Mouse (Mus musculus): ENCODE results near the gene Usp8.

Gene Usp8

DNA sequence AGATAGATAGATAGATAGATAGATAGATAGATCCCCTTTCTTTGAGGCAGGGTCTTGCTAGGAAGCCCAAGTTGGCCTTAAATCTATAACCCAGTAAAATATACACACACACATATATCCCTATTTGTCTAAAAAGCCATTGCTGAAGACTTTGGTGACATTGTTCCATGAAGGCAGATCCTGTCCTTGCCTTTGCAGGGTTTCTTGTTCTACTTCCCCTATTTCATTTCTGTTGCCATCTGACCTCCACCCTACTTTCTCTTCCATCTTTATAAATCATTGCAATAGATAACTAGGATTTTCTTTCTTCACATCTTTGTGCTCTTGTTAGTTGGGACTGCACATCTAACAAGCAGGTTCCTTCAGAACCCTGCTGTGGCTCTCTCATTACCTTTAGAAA is 5.8 kb downstream of the Usp8 start:
- H3K27me3 ChIP-seq (ENCODE audit: insufficient read depth, low read length), result no peaks in the 10 kb centered on the region
- peaks cover 23% of the 10 kb centered on the region for H3K36me3 ChIP-seq (ENCODE audit: insufficient read depth, low read length)
- no peak overlapping the region for H3K4me3 ChIP-seq (replicated peaks; ENCODE audit: low read length)
- TF ChIP-seq CTCF (conservative IDR thresholded peaks at IDR 0.05; ENCODE audit: low read length) (no peak), POU5F1 (IDR thresholded peaks at IDR 0.05; ENCODE audit: borderline replicate concordance, low read length) (no peak), NANOG (IDR thresholded peaks at IDR 0.05; ENCODE audit: borderline replicate concordance, low read length) (no peak)
- peaks cover 22% of the 10 kb centered on the region for H3K4me1 ChIP-seq (replicated peaks; ENCODE audit: low read depth, low read length)
- H3K9me3 ChIP-seq (ENCODE audit: low read length), result no peaks in the 10 kb centered on the region

DNA sequence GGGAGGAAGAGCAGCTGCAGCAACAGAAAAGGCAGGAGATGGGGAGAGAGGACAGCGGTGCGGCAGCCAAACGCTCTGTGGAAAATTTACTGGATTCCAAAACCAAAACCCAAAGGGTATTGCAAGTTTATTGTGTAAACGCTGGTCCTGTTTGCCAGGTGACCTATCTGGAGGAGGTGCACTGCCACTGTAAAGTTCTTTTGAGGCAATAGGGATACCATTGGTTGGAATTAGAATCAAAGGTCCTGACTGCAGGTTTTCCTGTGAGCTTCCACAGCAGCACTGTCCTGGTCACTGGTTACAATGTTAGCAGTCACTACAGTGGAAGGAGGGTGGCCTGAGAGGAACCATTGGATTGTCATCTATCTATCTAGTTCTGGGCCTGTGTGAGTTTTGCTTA is 22.1 kb downstream of the Usp8 start:
- peaks cover 85% of the 10 kb centered on the region for H3K36me3 ChIP-seq (ENCODE audit: insufficient read depth, low read length)
- no peak for TF ChIP-seq CTCF (conservative IDR thresholded peaks at IDR 0.05; ENCODE audit: low read length)
- TF ChIP-seq NANOG (IDR thresholded peaks at IDR 0.05; ENCODE audit: borderline replicate concordance, low read length), result no peak
- no peak for TF ChIP-seq POU5F1 (IDR thresholded peaks at IDR 0.05; ENCODE audit: borderline replicate concordance, low read length)
- H3K4me1 ChIP-seq (replicated peaks; ENCODE audit: low read depth, low read length), result no peaks in the 10 kb centered on the region
- H3K4me3 ChIP-seq (replicated peaks; ENCODE audit: low read length), result no peak overlapping the region
- no peaks in the 10 kb centered on the region for H3K9me3 ChIP-seq (ENCODE audit: low read length)
- no peaks in the 10 kb centered on the region for H3K27me3 ChIP-seq (ENCODE audit: insufficient read depth, low read length)

- Histone ChIP-seq H3K36me3 (ENCODE audit: insufficient read depth, low read length) (peaks cover 91% of the 10 kb centered on the region), H3K4me3 (replicated peaks; ENCODE audit: low read length) (no peak overlapping the region), H3K27me3 (ENCODE audit: insufficient read depth, low read length) (no peaks in the 10 kb centered on the region), H3K9me3 (ENCODE audit: low read length) (no peaks in the 10 kb centered on the region), H3K4me1 (replicated peaks; ENCODE audit: low read depth, low read length) (no peaks in the 10 kb centered on the region)
- TF ChIP-seq CTCF (conservative IDR thresholded peaks at IDR 0.05; ENCODE audit: low read length), result no peak
- TF ChIP-seq NANOG (IDR thresholded peaks at IDR 0.05; ENCODE audit: borderline replicate concordance, low read length), result no peak
- TF ChIP-seq POU5F1 (IDR thresholded peaks at IDR 0.05; ENCODE audit: borderline replicate concordance, low read length), result no peak
Measured at GRCm38 (mm10) chr2:126730502-126730901, 23.4 kb downstream of the Usp8 start.

GRCm38 (mm10) chr2:126735339-126736073 is 28.4 kb downstream of the Usp8 start:
- TF ChIP-seq NANOG (IDR thresholded peaks at IDR 0.05; ENCODE audit: borderline replicate concordance, low read length) (no peak), POU5F1 (IDR thresholded peaks at IDR 0.05; ENCODE audit: borderline replicate concordance, low read length) (no peak), CTCF (conservative IDR thresholded peaks at IDR 0.05; ENCODE audit: low read length) (no peak)
- no peaks in the 10 kb centered on the region for H3K27me3 ChIP-seq (ENCODE audit: insufficient read depth, low read length)
- H3K4me1 ChIP-seq (replicated peaks; ENCODE audit: low read depth, low read length), result 0 out of 2 replicates have a peak, but pooled peaks cover 8% of the 10 kb centered on the region

GRCm38 (mm10) chr2:126740314-126740713 is 33.2 kb downstream of the Usp8 start:
- no peak for TF ChIP-seq NANOG (IDR thresholded peaks at IDR 0.05; ENCODE audit: borderline replicate concordance, low read length)
- no peak for TF ChIP-seq CTCF (conservative IDR thresholded peaks at IDR 0.05; ENCODE audit: low read length)
- TF ChIP-seq POU5F1 (IDR thresholded peaks at IDR 0.05; ENCODE audit: borderline replicate concordance, low read length), result no peak
- H3K4me1 ChIP-seq (replicated peaks; ENCODE audit: low read depth, low read length), result 0 out of 2 replicates have a peak, but pooled peaks cover 8% of the 10 kb centered on the region

More at GRCm38 (mm10) chr2:126735339-126736073, 28.4 kb downstream of the Usp8 start:
- Histone ChIP-seq H3K36me3 (ENCODE audit: insufficient read depth, low read length) (peaks cover 85% of the 10 kb centered on the region), H3K9me3 (ENCODE audit: low read length) (no peaks in the 10 kb centered on the region), H3K4me3 (replicated peaks; ENCODE audit: low read length) (no peak overlapping the region)

GRCm38 (mm10) chr2:126743389-126743788 is 36.3 kb downstream of the Usp8 start:
- Histone ChIP-seq H3K9me3 (ENCODE audit: low read length) (no peaks in the 10 kb centered on the region), H3K36me3 (ENCODE audit: insufficient read depth, low read length) (peaks cover 86% of the 10 kb centered on the region), H3K27me3 (ENCODE audit: insufficient read depth, low read length) (no peaks in the 10 kb centered on the region), H3K4me1 (replicated peaks; ENCODE audit: low read depth, low read length) (no peaks in the 10 kb centered on the region), H3K4me3 (replicated peaks; ENCODE audit: low read length) (no peak overlapping the region)
- TF ChIP-seq NANOG (IDR thresholded peaks at IDR 0.05; ENCODE audit: borderline replicate concordance, low read length) (no peak), CTCF (conservative IDR thresholded peaks at IDR 0.05; ENCODE audit: low read length) (no peak), POU5F1 (IDR thresholded peaks at IDR 0.05; ENCODE audit: borderline replicate concordance, low read length) (no peak)

More at GRCm38 (mm10) chr2:126740314-126740713, 33.2 kb downstream of the Usp8 start:
- no peak overlapping the region for H3K4me3 ChIP-seq (replicated peaks; ENCODE audit: low read length)
- H3K36me3 ChIP-seq (ENCODE audit: insufficient read depth, low read length), result peaks cover 80% of the 10 kb centered on the region
- no peaks in the 10 kb centered on the region for H3K27me3 ChIP-seq (ENCODE audit: insufficient read depth, low read length)
- H3K9me3 ChIP-seq (ENCODE audit: low read length), result no peaks in the 10 kb centered on the region

DNA sequence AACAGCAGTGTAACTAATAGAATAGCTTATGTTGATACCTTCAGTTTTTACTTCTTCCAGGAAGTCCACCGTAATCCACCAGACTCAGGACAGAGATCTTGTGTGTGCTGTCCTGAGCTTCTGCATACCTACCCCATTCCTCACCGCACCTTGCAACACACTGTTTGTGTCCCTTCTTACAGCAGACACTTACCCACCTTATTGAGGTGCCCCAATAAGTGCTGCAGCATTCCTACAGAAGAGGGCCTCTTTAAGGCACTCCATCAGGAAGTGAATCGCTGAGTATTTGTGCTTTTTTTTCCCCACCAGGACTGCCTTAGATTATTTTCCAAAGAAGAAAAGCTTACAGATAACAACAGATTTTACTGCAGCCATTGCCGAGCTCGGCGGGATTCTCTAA is 48.5 kb downstream of the Usp8 start:
- peaks cover 98% of the 10 kb centered on the region for H3K36me3 ChIP-seq (ENCODE audit: insufficient read depth, low read length)
- H3K4me3 ChIP-seq (replicated peaks; ENCODE audit: low read length), result no peak overlapping the region
- H3K27me3 ChIP-seq (ENCODE audit: insufficient read depth, low read length), result no peaks in the 10 kb centered on the region
- no peaks in the 10 kb centered on the region for H3K9me3 ChIP-seq (ENCODE audit: low read length)
- TF ChIP-seq CTCF (conservative IDR thresholded peaks at IDR 0.05; ENCODE audit: low read length) (no peak), POU5F1 (IDR thresholded peaks at IDR 0.05; ENCODE audit: borderline replicate concordance, low read length) (no peak), NANOG (IDR thresholded peaks at IDR 0.05; ENCODE audit: borderline replicate concordance, low read length) (no peak)
- H3K4me1 ChIP-seq (replicated peaks; ENCODE audit: low read depth, low read length), result no peaks in the 10 kb centered on the region

DNA sequence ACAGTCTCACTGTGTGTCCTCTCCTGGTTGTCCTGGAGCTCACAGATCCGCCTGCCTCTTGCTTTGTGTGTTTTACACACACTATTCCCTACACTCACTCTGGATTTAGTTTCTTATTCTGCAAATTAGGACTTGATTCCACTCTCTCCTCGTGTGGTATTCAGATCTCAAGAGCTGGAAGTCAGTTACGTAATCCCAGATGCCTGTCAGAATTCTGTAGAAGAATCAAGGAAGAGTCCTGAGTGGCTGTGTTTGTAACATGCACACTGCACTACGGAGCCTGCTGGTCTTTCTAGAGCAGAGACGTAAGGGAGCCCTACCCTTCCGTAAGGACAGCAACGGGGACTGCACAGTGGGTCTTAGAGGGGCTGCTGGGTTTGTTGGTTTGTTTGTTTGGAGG is 52.2 kb downstream of the Usp8 start:
- Histone ChIP-seq H3K36me3 (ENCODE audit: insufficient read depth, low read length) (peaks cover 89% of the 10 kb centered on the region), H3K27me3 (ENCODE audit: insufficient read depth, low read length) (no peaks in the 10 kb centered on the region), H3K4me1 (replicated peaks; ENCODE audit: low read depth, low read length) (peaks cover 1% of the 10 kb centered on the region; the same call in 1 of the 2 replicates), H3K9me3 (ENCODE audit: low read length) (no peaks in the 10 kb centered on the region), H3K4me3 (replicated peaks; ENCODE audit: low read length) (no peak overlapping the region)
- TF ChIP-seq POU5F1 (IDR thresholded peaks at IDR 0.05; ENCODE audit: borderline replicate concordance, low read length) (no peak), CTCF (conservative IDR thresholded peaks at IDR 0.05; ENCODE audit: low read length) (no peak), NANOG (IDR thresholded peaks at IDR 0.05; ENCODE audit: borderline replicate concordance, low read length) (no peak)

Data from E14TG2a.4 (cell line).